Mouse (Mus musculus): ENCODE data around the gene Kat7. TPM values are rescaled to one million over a fixed set of nuclear protein-coding genes. Genes with fewer than 3 reads are reported as not detected.

Gene Kat7
- 16.8 and 19.4 TPM in 2 replicates for polyA plus RNA-seq (2015; fragmentation: Nextera tagmentation; extraction: Ambion mirVana)

GRCm38 (mm10) chr11:95310007-95310647 lies at the start of gene Kat7:
TSS of gene Kat7 (minus strand) at chr11:95310246.
- H3K27ac ChIP-seq (ENCODE audit: low read depth), result peak within 1 kb of the TSS; percentile 99
- H3K27me3 ChIP-seq (ENCODE audit: insufficient read depth, low read length), result no peaks in the 10 kb centered on the region
- DNase-seq (peak; percentile 96), ATAC-seq (peak; percentile 87)
- no peaks in the 10 kb centered on the region for H3K9me3 ChIP-seq (ENCODE audit: low read length)
- under 1% methylated on average over 42 of the region's 42 CpGs for WGBS (ENCODE audit: insufficient replicate concordance)
- H3K36me3 ChIP-seq (replicated peaks; ENCODE audit: insufficient read depth, low read length), result peaks cover 13% of the 10 kb centered on the region
- peak within 1 kb of the TSS; percentile 86 for H3K4me2 ChIP-seq (ENCODE audit: low read depth, low read length)
- TF ChIP-seq EP300 (IDR thresholded peaks at IDR 0.05; ENCODE audit: low read depth) (peak; percentile 74), CTCF (IDR thresholded peaks at IDR 0.05; ENCODE audit: low read depth) (no peak)
- H3K4me1 ChIP-seq (ENCODE audit: insufficient read depth), result peaks cover 25% of the 10 kb centered on the region
- H3K9ac ChIP-seq (replicated peaks), result peak within 1 kb of the TSS; percentile 96
- H3K4me3 ChIP-seq (ENCODE audit: low read depth, low read length), result peak within 1 kb of the TSS; percentile 87

GRCm38 (mm10) chr11:95358263-95358662 lies 48.2 kb upstream of the Kat7 start:
- Histone ChIP-seq H3K27me3 (ENCODE audit: insufficient read depth, low read length) (no peaks in the 10 kb centered on the region), H3K4me3 (ENCODE audit: low read depth, low read length) (no peak overlapping the region), H3K9me3 (ENCODE audit: low read length) (no peaks in the 10 kb centered on the region), H3K36me3 (replicated peaks; ENCODE audit: insufficient read depth, low read length) (peaks cover 46% of the 10 kb centered on the region), H3K27ac (ENCODE audit: low read depth) (peak overlapping the region; percentile 88; the same call in 1 of the 2 replicates), H3K9ac (replicated peaks) (no peak overlapping the region), H3K4me1 (ENCODE audit: insufficient read depth) (peaks cover 38% of the 10 kb centered on the region), H3K4me2 (ENCODE audit: low read depth, low read length) (no peak overlapping the region)
- TF ChIP-seq CTCF (IDR thresholded peaks at IDR 0.05; ENCODE audit: low read depth) (no peak), EP300 (IDR thresholded peaks at IDR 0.05; ENCODE audit: low read depth) (no peak)
- ATAC-seq (no peak), DNase-seq (no peak)
- 62% methylated on average over 3 of the region's 3 CpGs for WGBS (ENCODE audit: insufficient replicate concordance)

- H3K27me3 ChIP-seq (ENCODE audit: insufficient read depth, low read length), result no peaks in the 10 kb centered on the region
- 30% methylated on average over 17 of the region's 17 CpGs for WGBS (ENCODE audit: insufficient replicate concordance)
- peak; percentile 97 for ATAC-seq
- TF ChIP-seq CTCF (IDR thresholded peaks at IDR 0.05; ENCODE audit: low read depth), result no peak
- peak; percentile 99 for TF ChIP-seq EP300 (IDR thresholded peaks at IDR 0.05; ENCODE audit: low read depth)
- peak overlapping the region; percentile 42 for H3K4me2 ChIP-seq (ENCODE audit: low read depth, low read length)
- H3K27ac ChIP-seq (ENCODE audit: low read depth), result peak overlapping the region; percentile 88
- peak overlapping the region; percentile 22; the same call in 1 of the 2 replicates for H3K4me3 ChIP-seq (ENCODE audit: low read depth, low read length)
- peak overlapping the region; percentile 36 for H3K9ac ChIP-seq (replicated peaks)
- peaks cover 45% of the 10 kb centered on the region for H3K4me1 ChIP-seq (ENCODE audit: insufficient read depth)
- DNase-seq, result peak; percentile 97
- H3K9me3 ChIP-seq (ENCODE audit: low read length), result no peaks in the 10 kb centered on the region
- peaks cover 45% of the 10 kb centered on the region for H3K36me3 ChIP-seq (replicated peaks; ENCODE audit: insufficient read depth, low read length)
Measured at GRCm38 (mm10) chr11:95356469-95357273, 46.6 kb upstream of the Kat7 start.

- Histone ChIP-seq H3K4me1 (ENCODE audit: insufficient read depth) (peaks cover 49% of the 10 kb centered on the region), H3K9me3 (ENCODE audit: low read length) (no peaks in the 10 kb centered on the region), H3K4me2 (ENCODE audit: low read depth, low read length) (peak overlapping the region; percentile 42), H3K27me3 (ENCODE audit: insufficient read depth, low read length) (no peaks in the 10 kb centered on the region), H3K27ac (ENCODE audit: low read depth) (peak overlapping the region; percentile 88), H3K9ac (replicated peaks) (peak overlapping the region; percentile 31), H3K36me3 (replicated peaks; ENCODE audit: insufficient read depth, low read length) (peaks cover 46% of the 10 kb centered on the region), H3K4me3 (ENCODE audit: low read depth, low read length) (peak overlapping the region; percentile 22)
- no peak for TF ChIP-seq CTCF (IDR thresholded peaks at IDR 0.05; ENCODE audit: low read depth)
- no peak for TF ChIP-seq EP300 (IDR thresholded peaks at IDR 0.05; ENCODE audit: low read depth)
- ATAC-seq, result peak; percentile 6
- WGBS (ENCODE audit: insufficient replicate concordance), result 62% methylated on average over 7 of the region's 7 CpGs
- no peak for DNase-seq
Measured at GRCm38 (mm10) chr11:95356039-95356438, 46.0 kb upstream of the Kat7 start.

GRCm38 (mm10) chr11:95355661-95356011 lies 45.6 kb upstream of the Kat7 start:
- Histone ChIP-seq H3K4me3 (ENCODE audit: low read depth, low read length) (peak overlapping the region; percentile 22), H3K36me3 (replicated peaks; ENCODE audit: insufficient read depth, low read length) (peaks cover 47% of the 10 kb centered on the region), H3K4me1 (ENCODE audit: insufficient read depth) (peaks cover 53% of the 10 kb centered on the region), H3K4me2 (ENCODE audit: low read depth, low read length) (peak overlapping the region; percentile 42), H3K27ac (ENCODE audit: low read depth) (peak overlapping the region; percentile 88), H3K9ac (replicated peaks) (peak overlapping the region; percentile 31), H3K27me3 (ENCODE audit: insufficient read depth, low read length) (no peaks in the 10 kb centered on the region), H3K9me3 (ENCODE audit: low read length) (no peaks in the 10 kb centered on the region)
- no peak for ATAC-seq
- DNase-seq, result no peak
- TF ChIP-seq EP300 (IDR thresholded peaks at IDR 0.05; ENCODE audit: low read depth), result no peak
- no peak for TF ChIP-seq CTCF (IDR thresholded peaks at IDR 0.05; ENCODE audit: low read depth)
- WGBS (ENCODE audit: insufficient replicate concordance), result 81% methylated on average over 5 of the region's 5 CpGs

- WGBS (ENCODE audit: insufficient replicate concordance), result 57% methylated on average over 12 of the region's 12 CpGs
- Histone ChIP-seq H3K9me3 (ENCODE audit: low read length) (no peaks in the 10 kb centered on the region), H3K4me1 (ENCODE audit: insufficient read depth) (peaks cover 58% of the 10 kb centered on the region), H3K9ac (replicated peaks) (peak overlapping the region; percentile 31), H3K27ac (ENCODE audit: low read depth) (peak overlapping the region; percentile 88), H3K4me3 (ENCODE audit: low read depth, low read length) (peak overlapping the region; percentile 22), H3K27me3 (ENCODE audit: insufficient read depth, low read length) (no peaks in the 10 kb centered on the region), H3K4me2 (ENCODE audit: low read depth, low read length) (peak overlapping the region; percentile 42), H3K36me3 (replicated peaks; ENCODE audit: insufficient read depth, low read length) (peaks cover 47% of the 10 kb centered on the region)
- TF ChIP-seq EP300 (IDR thresholded peaks at IDR 0.05; ENCODE audit: low read depth) (no peak), CTCF (IDR thresholded peaks at IDR 0.05; ENCODE audit: low read depth) (no peak)
- no peak for ATAC-seq
- no peak for DNase-seq
Measured at GRCm38 (mm10) chr11:95354945-95355660, 45.1 kb upstream of the Kat7 start.

Measured in liver, postnatal 0 days (tissue).